Mouse (Mus musculus) frontal cortex, postnatal 10 days (tissue): ENCODE data around the gene Arhgap33.
"Not testable (repeated sequence)": the region's sequence is repeated elsewhere in the genome, so short reads cannot be mapped to it uniquely, and the experiment has no call there.

Source experiments
- DNase-seq, 2 experiments: peaks; one replicate each; pipeline ENCODE4 v3.0.0; 2022; ENCODE audit warnings: low spot score in 2 of 2, mixed read lengths in 1 of 2

Arhgap33 gene

DNA sequence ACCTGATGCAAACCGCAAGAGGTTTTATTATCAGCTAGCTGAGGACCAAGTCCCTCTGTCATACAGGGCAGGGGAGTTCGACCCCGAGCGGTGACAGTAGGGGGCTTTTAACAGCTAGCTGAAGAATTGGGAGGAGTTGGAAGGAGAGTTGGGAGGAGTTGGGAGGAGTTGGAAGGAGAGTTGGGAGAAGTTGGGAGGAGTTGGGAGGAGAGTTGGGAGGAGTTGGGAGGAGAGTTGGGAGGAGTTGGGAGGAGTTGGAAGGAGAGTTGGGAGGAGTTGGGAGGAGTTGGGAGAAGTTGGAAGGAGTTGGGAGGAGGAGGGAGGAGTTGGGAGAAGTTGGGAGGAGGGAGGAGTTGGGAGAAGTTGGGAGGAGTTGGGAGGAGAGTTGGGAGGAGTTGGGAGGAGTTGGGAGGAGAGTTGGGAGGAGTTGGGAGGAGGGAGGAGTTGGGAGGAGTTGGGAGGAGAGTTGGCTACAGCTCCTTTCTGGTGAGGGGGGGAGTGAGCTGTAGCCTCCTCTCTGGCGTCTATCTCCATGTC, 39.3 kb downstream of the Arhgap33 start:
- not testable (repeated sequence) for DNase-seq

DNA sequence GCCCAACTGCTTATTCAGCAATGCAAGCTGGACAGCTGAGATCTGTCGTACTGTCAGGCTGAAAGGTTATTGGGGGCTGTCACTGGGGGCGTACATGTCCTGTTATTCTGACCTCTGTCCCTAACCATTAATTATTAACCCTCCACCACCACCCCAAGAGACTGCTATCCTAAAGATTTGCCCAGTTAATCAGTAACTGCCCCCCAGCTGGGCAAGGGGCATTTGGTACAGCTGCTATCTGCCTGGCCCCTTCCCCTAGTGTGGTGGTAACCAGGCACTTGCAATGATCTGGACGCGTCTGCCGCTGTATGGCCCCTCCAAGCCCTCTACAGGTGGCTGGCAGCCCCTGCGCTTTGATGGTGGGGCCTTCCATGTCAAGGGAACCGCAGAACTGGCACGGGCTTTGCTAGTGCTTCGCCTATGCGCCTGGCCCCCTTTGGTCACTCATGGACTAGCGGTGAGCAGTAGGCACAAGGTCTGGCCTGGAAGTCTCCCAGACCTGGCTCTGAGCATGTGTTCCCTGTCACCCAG, 41.4 kb downstream of the Arhgap33 start, which contains the start of gene Prodh2:
Prodh2 (plus strand) TSS at position 222 of the 531 bp plus-strand sequence.
- DNase-seq = no peak

DNA sequence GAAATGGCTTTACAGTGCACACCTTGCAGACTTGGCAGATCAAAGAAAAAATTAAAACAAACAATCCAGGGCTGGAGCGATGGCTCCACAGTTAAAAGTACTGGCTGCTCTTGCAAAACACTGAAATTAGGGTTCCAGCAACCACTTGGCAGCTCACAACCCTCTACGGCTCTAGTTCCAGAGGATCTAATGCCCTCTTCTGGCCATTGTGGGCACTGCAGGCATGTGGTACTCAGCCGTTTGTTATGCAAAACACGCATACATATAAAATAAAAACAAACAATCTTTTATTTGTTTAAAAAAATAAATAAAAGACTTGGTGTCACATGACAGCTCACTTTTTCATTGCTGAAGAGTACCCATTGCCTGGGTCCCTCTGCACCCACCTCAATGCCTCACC, 42.1 kb downstream of the Arhgap33 start:
- peak in 1 of 2 experiments; percentile 66 for DNase-seq

DNA sequence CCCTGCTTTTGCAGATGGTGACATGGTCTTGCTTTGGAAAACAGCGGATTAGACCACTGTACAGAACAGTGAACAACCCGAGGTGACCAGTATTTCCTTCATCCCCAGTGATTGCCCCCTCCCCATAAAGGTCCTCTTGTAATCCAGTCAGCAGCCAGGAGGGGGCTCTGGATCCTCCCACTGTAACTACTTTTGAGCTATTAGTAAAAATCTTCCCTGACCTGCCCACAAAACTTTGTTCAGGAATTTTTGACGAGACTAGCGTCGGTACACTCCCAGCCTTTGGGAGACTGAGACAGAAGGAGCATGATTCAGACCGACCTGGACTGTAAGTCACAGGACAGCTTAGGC, 43.9 kb downstream of the Arhgap33 start:
- no peak for DNase-seq

DNA sequence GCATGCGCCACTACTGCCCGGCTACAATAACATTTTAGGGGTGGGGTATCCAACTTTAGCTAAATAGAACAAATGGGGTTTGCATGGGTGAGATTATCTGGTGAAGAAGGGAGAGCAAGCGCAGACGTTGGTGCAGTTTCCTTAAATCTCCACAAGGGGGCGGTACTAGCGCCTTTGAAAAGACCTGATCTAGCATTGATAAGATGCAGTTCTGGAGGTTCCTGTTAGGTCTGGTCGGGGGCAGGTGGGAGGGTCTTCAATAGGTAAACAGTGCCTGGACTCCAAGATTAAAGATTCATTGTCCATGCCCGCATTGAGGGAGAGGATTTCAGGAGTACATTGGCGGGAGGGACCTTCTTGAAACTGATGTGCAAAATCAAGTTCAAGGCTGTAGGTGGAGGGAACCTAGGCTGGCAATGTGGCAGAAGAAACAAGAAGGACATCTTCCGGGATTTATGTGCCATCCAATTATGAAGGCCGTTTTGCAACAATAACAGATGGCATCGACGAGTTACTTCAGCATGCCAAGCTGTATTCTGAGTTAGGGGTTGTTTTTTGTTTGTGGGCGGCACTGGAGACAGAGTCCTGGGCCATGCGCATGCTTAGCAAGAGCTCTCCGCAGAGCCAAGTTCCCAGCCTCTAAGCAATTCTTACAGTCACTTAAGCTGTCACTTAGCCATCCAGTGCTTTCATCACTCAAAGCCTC, 44.5 kb downstream of the Arhgap33 start:
- DNase-seq = peak in 1 of 2 experiments; percentile 51

DNA sequence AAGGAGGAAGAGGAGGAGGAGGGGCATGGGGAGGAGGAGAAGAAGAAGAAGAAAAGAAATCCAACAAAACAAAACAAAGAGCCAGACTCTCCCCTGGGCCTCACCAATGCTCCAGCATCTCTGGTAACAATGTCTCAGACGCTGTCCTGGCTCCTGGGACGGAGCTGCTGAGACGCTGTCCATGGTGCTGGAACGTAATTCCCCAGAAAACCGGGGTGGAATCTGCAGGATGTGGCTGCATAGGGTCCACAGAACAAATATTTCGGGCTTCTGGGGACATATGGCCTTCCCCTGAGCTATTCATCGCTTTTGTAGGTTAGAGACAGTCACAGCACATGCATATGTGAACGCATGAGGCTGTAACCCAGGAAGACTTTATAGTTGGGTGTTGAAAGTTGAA, 50.6 kb downstream of the Arhgap33 start:
- DNase-seq = no peak

DNA sequence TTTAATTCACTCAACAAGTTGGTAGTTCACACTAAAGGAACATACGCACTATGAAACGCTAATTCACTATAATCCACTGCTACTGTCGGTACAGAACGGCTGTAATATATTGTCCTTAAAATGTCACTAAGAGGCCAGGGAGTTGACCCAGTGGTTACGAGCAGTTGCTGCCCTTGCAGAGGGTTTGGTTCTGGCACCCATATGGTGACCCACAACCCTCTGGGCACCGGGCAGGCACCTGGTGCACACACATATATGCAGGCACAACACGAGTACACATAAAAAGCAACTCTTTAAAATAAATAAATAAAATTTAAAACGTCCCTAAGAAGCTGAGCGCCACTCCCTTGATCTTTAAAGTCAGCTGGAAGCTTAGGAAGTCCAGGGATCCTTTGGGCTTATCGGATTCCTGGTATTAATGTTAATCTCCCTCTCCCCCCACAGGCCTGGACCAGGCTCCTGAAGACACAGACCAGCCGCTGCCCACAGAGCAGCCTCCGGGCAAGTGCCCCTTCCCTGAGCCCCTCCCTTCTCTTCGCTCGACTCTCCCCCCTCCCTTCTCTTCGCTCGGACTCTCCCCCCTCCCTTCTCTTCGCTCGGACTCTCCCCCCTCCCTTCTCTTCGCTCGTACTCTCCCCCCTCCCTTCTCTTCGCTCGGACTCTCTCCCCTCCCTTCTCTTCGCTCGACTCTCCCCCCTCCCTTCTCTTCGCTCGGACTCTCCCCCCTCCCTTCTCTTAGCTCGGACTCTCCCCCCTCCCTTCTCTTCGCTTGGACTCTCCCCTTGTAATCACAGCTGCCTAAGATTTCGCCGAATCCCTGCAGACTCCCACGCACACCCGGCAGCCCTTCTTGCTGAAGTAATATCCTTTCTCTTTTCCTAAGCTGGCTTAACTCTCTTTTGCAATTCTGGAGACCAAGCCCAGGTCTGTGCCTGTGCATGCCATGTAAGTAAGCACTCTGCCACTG, 57.2 kb downstream of the Arhgap33 start:
- DNase-seq = no peak

DNA sequence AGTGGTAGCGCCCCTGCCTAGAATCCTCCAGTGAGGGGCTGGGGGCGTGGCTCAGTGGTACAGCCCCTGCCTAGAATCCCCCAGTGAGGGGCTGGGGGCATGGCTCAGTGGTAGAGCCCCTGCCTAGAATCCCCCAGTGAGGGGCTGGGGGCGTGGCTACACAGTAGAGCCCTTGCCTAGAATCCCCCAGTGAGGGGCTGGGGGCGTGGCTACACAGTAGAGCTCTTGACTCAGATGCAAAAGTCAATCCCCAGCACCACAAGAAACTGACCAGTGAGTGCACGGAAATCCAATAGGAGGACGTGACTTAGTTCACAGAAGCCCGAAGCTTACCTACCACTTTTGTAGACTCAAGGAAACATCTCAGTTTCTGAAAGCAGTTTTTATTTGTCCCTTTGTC, 58.7 kb downstream of the Arhgap33 start:
- DNase-seq = not testable (repeated sequence)

DNA sequence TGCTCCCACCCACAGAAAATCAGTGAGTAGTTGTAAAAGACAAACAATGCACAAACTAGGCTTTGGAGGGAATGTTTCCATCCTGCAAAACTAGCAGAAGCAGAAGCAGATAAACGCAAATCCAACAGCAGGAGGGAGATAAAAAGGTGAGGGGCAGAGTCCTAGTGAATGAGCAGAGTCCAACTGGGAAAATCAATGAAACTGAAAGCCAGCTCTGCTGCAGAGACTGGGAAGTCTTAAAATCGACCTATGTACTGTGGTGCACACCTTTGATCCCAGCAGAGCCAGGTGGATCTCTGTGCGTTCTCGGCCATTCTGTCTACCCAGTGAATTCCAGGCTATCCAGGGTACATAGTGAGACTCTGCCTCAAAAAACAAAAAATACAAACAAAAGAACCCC, 59.9 kb downstream of the Arhgap33 start:
- no peak for DNase-seq

DNA sequence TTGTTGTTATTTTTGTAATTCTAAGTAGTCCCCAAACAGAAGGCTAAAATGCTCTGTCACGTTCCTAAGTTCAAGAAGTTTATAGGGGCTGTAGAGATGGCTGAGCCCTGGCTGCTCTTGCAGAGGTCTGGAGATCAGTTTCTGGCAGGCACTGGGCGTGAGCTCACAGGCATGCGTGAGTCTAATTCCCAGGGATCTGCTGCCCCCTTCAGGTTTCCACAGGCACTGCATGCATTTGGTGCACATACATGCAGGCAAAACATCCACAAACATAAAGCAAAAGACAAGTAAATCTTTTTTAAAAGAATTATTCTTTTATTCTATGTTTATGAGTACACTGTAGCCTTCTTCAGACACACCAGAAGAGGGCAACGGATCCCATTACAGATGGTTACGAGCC, 62.4 kb downstream of the Arhgap33 start:
- DNase-seq = no peak
